Mouse (Mus musculus) adrenal gland, postnatal 14 days (tissue): ENCODE results near the gene Klhdc4. TPM values are rescaled to one million over a fixed set of nuclear protein-coding genes. Genes with fewer than 3 reads are reported as not detected.

Experiments
- DNase-seq: peaks from one replicate; pipeline ENCODE4 v3.0.0; 2021; ENCODE audit warnings: mixed read lengths
- total RNA-seq: library from RNA; stranded (reverse); gene quantifications from 2 replicates; pipeline ENCODE4 v1.2.3, GENCODE M21; 2021

Klhdc4 gene
- total RNA-seq, 1 experiment from 2014 or later: 20.4 TPM

- DNase-seq: no peak
Measured at GRCm38 (mm10) chr8:121750512-121750911, 78.9 kb downstream of the Klhdc4 start.

DNA sequence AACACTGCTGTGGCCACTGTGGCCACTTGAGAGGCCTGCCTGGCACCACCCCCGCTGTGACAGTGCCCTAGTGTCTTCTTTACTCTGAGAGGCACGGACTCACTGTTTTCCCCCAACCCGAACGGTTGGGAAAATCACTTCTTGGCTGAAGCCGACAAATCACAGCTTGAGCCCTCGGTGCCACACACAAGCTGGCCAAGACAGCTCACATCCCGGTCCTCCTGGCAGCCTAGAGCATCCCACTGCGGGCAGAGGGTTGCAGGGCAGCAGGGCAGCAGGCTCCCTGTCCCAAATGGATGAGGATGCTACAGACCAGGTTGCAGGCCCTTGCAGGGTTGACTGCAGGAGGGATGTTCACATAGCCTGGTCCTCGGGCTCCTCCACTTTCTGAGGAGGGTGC is 79.9 kb downstream of the Klhdc4 start:
- DNase-seq: no peak

Other genes with a start within 250 kb of the Klhdc4 start
- gene Map1lc3b, start 239.2 kb downstream of the Klhdc4 start, total RNA-seq: 137 and 170 TPM in 2 replicates
- gene Zcchc14, start 176.7 kb downstream of the Klhdc4 start, total RNA-seq: 41.0 and 46.2 TPM in 2 replicates
- 2.1 and 2.7 TPM in 2 replicates for gene Jph3, start 99.9 kb downstream of the Klhdc4 start, total RNA-seq
- 41.4 and 46.8 TPM in 2 replicates for gene Slc7a5, start 78.1 kb upstream of the Klhdc4 start, total RNA-seq
- 0.30 and 6.4 TPM in 2 replicates for gene Car5a, start 115.3 kb upstream of the Klhdc4 start, total RNA-seq
- 30.4 and 31.2 TPM in 2 replicates for gene Banp, start 120.2 kb upstream of the Klhdc4 start, total RNA-seq